Mouse (Mus musculus): ENCODE results near the gene Olfr585. TPM values are rescaled to one million over a fixed set of nuclear protein-coding genes. Genes with fewer than 3 reads are reported as not detected.

Olfr585 gene
- not detected in 2 replicates for polyA plus RNA-seq (2015; fragmentation: Nextera tagmentation; extraction: Ambion mirVana)

DNA sequence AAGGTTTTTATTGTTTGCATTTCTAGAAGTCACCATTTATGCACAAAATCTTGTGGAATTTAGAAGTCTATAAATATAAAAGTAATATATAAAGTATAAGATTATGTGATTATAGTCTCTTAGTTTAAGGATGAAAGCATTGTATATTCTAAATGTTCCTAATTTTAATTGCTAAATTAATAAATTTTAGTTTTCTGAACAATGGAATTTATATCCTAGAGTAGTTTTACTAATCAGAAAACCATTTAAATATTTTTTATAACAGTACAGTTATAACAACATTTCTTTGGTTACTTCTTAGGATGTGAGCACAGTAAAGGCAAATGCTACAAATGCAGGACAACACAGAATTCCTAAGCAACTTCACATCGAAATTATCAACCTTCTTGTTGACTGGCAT lies at the start of gene Olfr585:
Olfr585 (plus strand) TSS at position 301 of the 400 bp plus-strand sequence.
- no peak within 1 kb of the TSS for H3K4me2 ChIP-seq (replicated peaks; ENCODE audit: low read depth, low read length)
- H3K9me3 ChIP-seq (ENCODE audit: low read length), result no peaks in the 10 kb centered on the region
- DNase-seq (ENCODE audit: low spot score) (no peak), ATAC-seq (no peak)
- H3K4me1 ChIP-seq (ENCODE audit: insufficient read depth, low read depth, low read length), result no peaks in the 10 kb centered on the region
- no peaks in the 10 kb centered on the region for H3K27me3 ChIP-seq (replicated peaks; ENCODE audit: insufficient read depth, low read length)
- H3K9ac ChIP-seq (replicated peaks; ENCODE audit: low read depth), result no peak within 1 kb of the TSS
- no peak within 1 kb of the TSS for H3K27ac ChIP-seq (ENCODE audit: low read length)
- WGBS, result 68% methylated on average over 1 of the region's 1 CpGs
- no peaks in the 10 kb centered on the region for H3K36me3 ChIP-seq (ENCODE audit: insufficient read depth, low read length)
- no peak within 1 kb of the TSS for H3K4me3 ChIP-seq (ENCODE audit: low read depth, low read length)
- TF ChIP-seq CTCF (IDR thresholded peaks at IDR 0.05) (no peak), EP300 (IDR thresholded peaks at IDR 0.05) (no peak)

GRCm38 (mm10) chr7:103051000-103051399 lies 46.5 kb upstream of the Olfr585 start, which contains the start of gene Olfr583:
Gene Olfr583 (plus strand): TSS chr7:103051300.
- Histone ChIP-seq H3K27ac (ENCODE audit: low read length) (no peak within 1 kb of the TSS), H3K9me3 (ENCODE audit: low read length) (no peaks in the 10 kb centered on the region), H3K27me3 (replicated peaks; ENCODE audit: insufficient read depth, low read length) (no peaks in the 10 kb centered on the region), H3K4me1 (ENCODE audit: insufficient read depth, low read depth, low read length) (no peaks in the 10 kb centered on the region), H3K4me3 (ENCODE audit: low read depth, low read length) (no peak within 1 kb of the TSS), H3K36me3 (ENCODE audit: insufficient read depth, low read length) (no peaks in the 10 kb centered on the region), H3K9ac (replicated peaks; ENCODE audit: low read depth) (no peak within 1 kb of the TSS), H3K4me2 (replicated peaks; ENCODE audit: low read depth, low read length) (no peak within 1 kb of the TSS)
- DNase-seq (ENCODE audit: low spot score) (no peak), ATAC-seq (no peak)
- TF ChIP-seq CTCF (IDR thresholded peaks at IDR 0.05) (no peak), EP300 (IDR thresholded peaks at IDR 0.05) (no peak)
- WGBS, result 84% methylated on average over 1 of the region's 1 CpGs

DNA sequence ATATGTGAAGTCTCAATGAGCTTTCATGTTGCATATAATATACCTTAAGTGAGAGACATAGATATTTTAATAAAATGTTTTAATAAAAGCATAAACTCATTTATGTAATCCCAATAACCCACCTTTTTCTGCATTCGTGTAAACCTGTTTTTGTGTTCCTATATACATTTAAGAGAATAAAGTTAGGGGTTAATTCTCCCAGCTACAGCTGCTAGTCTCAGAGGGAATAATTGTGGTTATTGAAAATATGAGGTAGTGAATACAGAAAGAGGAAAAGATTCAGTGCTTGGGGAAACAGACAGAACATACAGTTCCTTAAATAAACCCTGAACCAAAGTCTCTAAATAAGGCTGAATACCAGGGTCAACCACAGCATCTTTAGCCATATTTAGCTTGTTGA lies 15.9 kb upstream of the Olfr585 start, which contains the start of gene Olfr584:
Olfr584 (plus strand) TSS at position 301 of the 400 bp plus-strand sequence.
- no peak within 1 kb of the TSS for H3K4me3 ChIP-seq (ENCODE audit: low read depth, low read length)
- ATAC-seq (no peak), DNase-seq (ENCODE audit: low spot score) (no peak)

DNA sequence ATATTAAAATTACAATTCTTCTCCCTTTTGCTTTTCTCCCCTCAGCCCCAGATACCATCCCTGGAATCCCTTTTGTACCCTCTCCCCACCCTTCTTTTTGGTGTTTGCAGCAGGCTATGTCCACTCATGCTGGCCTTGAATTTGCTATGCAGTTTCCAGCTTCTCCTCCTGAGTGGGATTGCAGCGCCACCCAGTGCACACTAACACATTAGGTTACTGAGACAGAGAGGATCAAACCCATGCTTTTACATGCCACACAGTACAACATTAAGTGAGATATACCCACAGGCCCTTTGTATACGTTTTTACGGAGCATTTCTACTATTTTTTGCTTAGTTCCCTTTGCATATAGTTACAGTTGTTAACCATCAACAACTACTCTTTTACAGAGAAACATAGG lies 21.9 kb downstream of the Olfr585 start:
- DNase-seq (ENCODE audit: low spot score), result no peak
- H3K27me3 ChIP-seq (replicated peaks; ENCODE audit: insufficient read depth, low read length), result no peaks in the 10 kb centered on the region
- no peak overlapping the region for H3K27ac ChIP-seq (ENCODE audit: low read length)
- H3K9ac ChIP-seq (replicated peaks; ENCODE audit: low read depth), result no peak overlapping the region
- WGBS, result 38% methylated on average over 3 of the region's 3 CpGs
- no peaks in the 10 kb centered on the region for H3K4me1 ChIP-seq (ENCODE audit: insufficient read depth, low read depth, low read length)
- no peaks in the 10 kb centered on the region for H3K36me3 ChIP-seq (ENCODE audit: insufficient read depth, low read length)
- H3K4me2 ChIP-seq (replicated peaks; ENCODE audit: low read depth, low read length), result no peak overlapping the region
- ATAC-seq, result no peak
- H3K4me3 ChIP-seq (ENCODE audit: low read depth, low read length), result no peak overlapping the region
- TF ChIP-seq EP300 (IDR thresholded peaks at IDR 0.05), result no peak
- no peak; the same call in 1 of the 2 replicates for TF ChIP-seq CTCF (IDR thresholded peaks at IDR 0.05)
- H3K9me3 ChIP-seq (ENCODE audit: low read length), result no peaks in the 10 kb centered on the region

More for the DNA sequence above, 15.9 kb upstream of the Olfr585 start, which contains the start of gene Olfr584:
- H3K27me3 ChIP-seq (replicated peaks; ENCODE audit: insufficient read depth, low read length), result no peaks in the 10 kb centered on the region
- no peak within 1 kb of the TSS for H3K4me2 ChIP-seq (replicated peaks; ENCODE audit: low read depth, low read length)
- no peaks in the 10 kb centered on the region for H3K36me3 ChIP-seq (ENCODE audit: insufficient read depth, low read length)
- no peak within 1 kb of the TSS for H3K27ac ChIP-seq (ENCODE audit: low read length)
- TF ChIP-seq CTCF (IDR thresholded peaks at IDR 0.05) (no peak), EP300 (IDR thresholded peaks at IDR 0.05) (no peak)
- H3K9me3 ChIP-seq (ENCODE audit: low read length), result no peaks in the 10 kb centered on the region
- no peaks in the 10 kb centered on the region for H3K4me1 ChIP-seq (ENCODE audit: insufficient read depth, low read depth, low read length)
- WGBS, result 78% methylated on average over 1 of the region's 1 CpGs
- H3K9ac ChIP-seq (replicated peaks; ENCODE audit: low read depth), result no peak within 1 kb of the TSS

GRCm38 (mm10) chr7:103125538-103125937 lies 28.0 kb downstream of the Olfr585 start, which contains the start of gene Olfr586:
Gene Olfr586 (minus strand): TSS chr7:103125638.
- 92% methylated on average over 3 of the region's 3 CpGs for WGBS
- no peak for ATAC-seq
- Histone ChIP-seq H3K4me2 (replicated peaks; ENCODE audit: low read depth, low read length) (no peak within 1 kb of the TSS), H3K4me3 (ENCODE audit: low read depth, low read length) (no peak within 1 kb of the TSS), H3K9me3 (ENCODE audit: low read length) (no peaks in the 10 kb centered on the region), H3K9ac (replicated peaks; ENCODE audit: low read depth) (no peak within 1 kb of the TSS), H3K27ac (ENCODE audit: low read length) (no peak within 1 kb of the TSS), H3K27me3 (replicated peaks; ENCODE audit: insufficient read depth, low read length) (no peaks in the 10 kb centered on the region), H3K36me3 (ENCODE audit: insufficient read depth, low read length) (no peaks in the 10 kb centered on the region), H3K4me1 (ENCODE audit: insufficient read depth, low read depth, low read length) (no peaks in the 10 kb centered on the region)
- no peak for DNase-seq (ENCODE audit: low spot score)
- TF ChIP-seq CTCF (IDR thresholded peaks at IDR 0.05) (no peak), EP300 (IDR thresholded peaks at IDR 0.05) (no peak)

GRCm38 (mm10) chr7:103140579-103140978 lies 43.1 kb downstream of the Olfr585 start, which contains the start of gene Olfr588-ps1:
Gene Olfr588-ps1 (plus strand): TSS chr7:103140879.
- H3K27me3 ChIP-seq (replicated peaks; ENCODE audit: insufficient read depth, low read length), result no peaks in the 10 kb centered on the region
- no peak within 1 kb of the TSS for H3K4me3 ChIP-seq (ENCODE audit: low read depth, low read length)
- ATAC-seq (no peak), DNase-seq (ENCODE audit: low spot score) (no peak)
- H3K36me3 ChIP-seq (ENCODE audit: insufficient read depth, low read length), result no peaks in the 10 kb centered on the region
- no peak within 1 kb of the TSS for H3K9ac ChIP-seq (replicated peaks; ENCODE audit: low read depth)
- H3K9me3 ChIP-seq (ENCODE audit: low read length), result no peaks in the 10 kb centered on the region
- H3K4me1 ChIP-seq (ENCODE audit: insufficient read depth, low read depth, low read length), result no peaks in the 10 kb centered on the region
- H3K4me2 ChIP-seq (replicated peaks; ENCODE audit: low read depth, low read length), result no peak within 1 kb of the TSS
- whole genome bisulfite sequencing, result 64% methylated on average over 1 of the region's 1 CpGs
- TF ChIP-seq CTCF (IDR thresholded peaks at IDR 0.05), result no peak
- TF ChIP-seq EP300 (IDR thresholded peaks at IDR 0.05), result no peak
- no peak within 1 kb of the TSS for H3K27ac ChIP-seq (ENCODE audit: low read length)

Other genes starting within 250 kb of the Olfr585 start
- not detected in 2 replicates for gene Olfr566, start 239.0 kb upstream of the Olfr585 start, polyA plus RNA-seq (2015; fragmentation: Nextera tagmentation; extraction: Ambion mirVana)
- not detected in 2 replicates for gene Olfr568, start 220.6 kb upstream of the Olfr585 start, polyA plus RNA-seq (2015; fragmentation: Nextera tagmentation; extraction: Ambion mirVana)
- not detected in 2 replicates for gene Olfr569, start 206.8 kb upstream of the Olfr585 start, polyA plus RNA-seq (2015; fragmentation: Nextera tagmentation; extraction: Ambion mirVana)
- not detected in 2 replicates for gene Olfr570, start 203.1 kb upstream of the Olfr585 start, polyA plus RNA-seq (2015; fragmentation: Nextera tagmentation; extraction: Ambion mirVana)
- not detected in 2 replicates for gene Olfr571, start 180.2 kb upstream of the Olfr585 start, polyA plus RNA-seq (2015; fragmentation: Nextera tagmentation; extraction: Ambion mirVana)
- gene Olfr572, start 173.3 kb upstream of the Olfr585 start, polyA plus RNA-seq (2015; fragmentation: Nextera tagmentation; extraction: Ambion mirVana), result not detected in 2 replicates
- not detected in 2 replicates for gene Olfr573-ps1, start 155.1 kb upstream of the Olfr585 start, polyA plus RNA-seq (2015; fragmentation: Nextera tagmentation; extraction: Ambion mirVana)
- gene Olfr574, start 149.3 kb upstream of the Olfr585 start, polyA plus RNA-seq (2015; fragmentation: Nextera tagmentation; extraction: Ambion mirVana), result not detected in 2 replicates
- gene Olfr575, start 138.9 kb upstream of the Olfr585 start, polyA plus RNA-seq (2015; fragmentation: Nextera tagmentation; extraction: Ambion mirVana), result not detected in 2 replicates
- gene Olfr576, start 135.1 kb upstream of the Olfr585 start, polyA plus RNA-seq (2015; fragmentation: Nextera tagmentation; extraction: Ambion mirVana), result not detected in 2 replicates
- not detected in 2 replicates for gene Olfr577, start 121.8 kb upstream of the Olfr585 start, polyA plus RNA-seq (2015; fragmentation: Nextera tagmentation; extraction: Ambion mirVana)
- gene Olfr578, start 108.4 kb upstream of the Olfr585 start, polyA plus RNA-seq (2015; fragmentation: Nextera tagmentation; extraction: Ambion mirVana), result not detected in 2 replicates
- not detected in 2 replicates for gene Olfr582, start 59.7 kb upstream of the Olfr585 start, polyA plus RNA-seq (2015; fragmentation: Nextera tagmentation; extraction: Ambion mirVana)
- gene Olfr583, start 46.4 kb upstream of the Olfr585 start, polyA plus RNA-seq (2015; fragmentation: Nextera tagmentation; extraction: Ambion mirVana), result not detected in 2 replicates
- gene Olfr584, start 15.8 kb upstream of the Olfr585 start, polyA plus RNA-seq (2015; fragmentation: Nextera tagmentation; extraction: Ambion mirVana), result not detected in 2 replicates
- not detected in 2 replicates for gene Olfr586, start 27.9 kb downstream of the Olfr585 start, polyA plus RNA-seq (2015; fragmentation: Nextera tagmentation; extraction: Ambion mirVana)
- gene Olfr588-ps1, start 43.2 kb downstream of the Olfr585 start, polyA plus RNA-seq (2015; fragmentation: Nextera tagmentation; extraction: Ambion mirVana), result not detected in 2 replicates
- not detected in 2 replicates for gene Olfr589, start 58.6 kb downstream of the Olfr585 start, polyA plus RNA-seq (2015; fragmentation: Nextera tagmentation; extraction: Ambion mirVana)
- gene Olfr591, start 80.6 kb downstream of the Olfr585 start, polyA plus RNA-seq (2015; fragmentation: Nextera tagmentation; extraction: Ambion mirVana), result not detected in 2 replicates
- not detected in 2 replicates for gene Olfr592, start 87.1 kb downstream of the Olfr585 start, polyA plus RNA-seq (2015; fragmentation: Nextera tagmentation; extraction: Ambion mirVana)
- not detected in 2 replicates for gene Olfr593, start 114.1 kb downstream of the Olfr585 start, polyA plus RNA-seq (2015; fragmentation: Nextera tagmentation; extraction: Ambion mirVana)
- not detected in 2 replicates for gene Olfr594, start 119.3 kb downstream of the Olfr585 start, polyA plus RNA-seq (2015; fragmentation: Nextera tagmentation; extraction: Ambion mirVana)
- not detected in 2 replicates for gene Usp17ld, start 154.8 kb downstream of the Olfr585 start, polyA plus RNA-seq (2015; fragmentation: Nextera tagmentation; extraction: Ambion mirVana)
- not detected in 2 replicates for gene Olfr596, start 207.9 kb downstream of the Olfr585 start, polyA plus RNA-seq (2015; fragmentation: Nextera tagmentation; extraction: Ambion mirVana)
- not detected in 2 replicates for gene Olfr597, start 218.6 kb downstream of the Olfr585 start, polyA plus RNA-seq (2015; fragmentation: Nextera tagmentation; extraction: Ambion mirVana)
- gene Olfr598, start 225.8 kb downstream of the Olfr585 start, polyA plus RNA-seq (2015; fragmentation: Nextera tagmentation; extraction: Ambion mirVana), result not detected in 2 replicates
- gene Olfr599, start 238.2 kb downstream of the Olfr585 start, polyA plus RNA-seq (2015; fragmentation: Nextera tagmentation; extraction: Ambion mirVana), result not detected in 2 replicates